Mouse (Mus musculus) lung, adult 2 months (tissue): ENCODE results near the gene Pced1a.

Source experiments
- CTCF ChIP-seq: fragments of 200-500 bp; IDR thresholded peaks from 2 replicates; pipeline ENCODE4 v1.5.1; 2011; ENCODE audit warnings: mild to moderate bottlenecking, low read length, control low read depth; ENCODE audit not compliant: insufficient read depth
- POLR2A ChIP-seq: fragments of 200-500 bp; IDR thresholded peaks from 2 replicates; pipeline ENCODE4 v1.6.1; 2011; ENCODE audit warnings: low read depth, mild to moderate bottlenecking, control low read depth, low read length, borderline replicate concordance; ENCODE audit errors: extremely low read depth

GRCm38 (mm10) chr2:130457871-130458270, 33.4 kb upstream of the Pced1a start:
- TF ChIP-seq CTCF, result no peak
- TF ChIP-seq POLR2A, result no peak
